Mouse (Mus musculus) megakaryocyte-erythroid progenitor cell, adult 5-6 weeks (primary cell): ENCODE measurements around the gene Gm11037. TPM values are rescaled to one million over a fixed set of nuclear protein-coding genes. Genes with fewer than 3 reads are reported as not detected.

Experiments used
- ATAC-seq: replicated peaks from 2 replicates; pipeline ENCODE4 v1.8.0; 2016; ENCODE audit warnings: mild to moderate bottlenecking, inconsistent platforms; ENCODE audit not compliant: severe bottlenecking, poor library complexity, low FRiP score, low TSS enrichment
- total RNA-seq, 2 experiments: library from RNA; stranded (forward) in 1 of 2; stranded (reverse) in 1 of 2; fragments of 200-1000, 215-1000 nt in 1 of 2; fragments of >200 nt in 1 of 2; fragmentation: Nextera tagmentation in 1 of 2; gene quantifications; 2 replicates each; pipeline ENCODE4 v1.2.3; 2014 to 2017

The Gm11037 gene
- total RNA-seq, 2 experiments from 2014 or later, result not detected

DNA sequence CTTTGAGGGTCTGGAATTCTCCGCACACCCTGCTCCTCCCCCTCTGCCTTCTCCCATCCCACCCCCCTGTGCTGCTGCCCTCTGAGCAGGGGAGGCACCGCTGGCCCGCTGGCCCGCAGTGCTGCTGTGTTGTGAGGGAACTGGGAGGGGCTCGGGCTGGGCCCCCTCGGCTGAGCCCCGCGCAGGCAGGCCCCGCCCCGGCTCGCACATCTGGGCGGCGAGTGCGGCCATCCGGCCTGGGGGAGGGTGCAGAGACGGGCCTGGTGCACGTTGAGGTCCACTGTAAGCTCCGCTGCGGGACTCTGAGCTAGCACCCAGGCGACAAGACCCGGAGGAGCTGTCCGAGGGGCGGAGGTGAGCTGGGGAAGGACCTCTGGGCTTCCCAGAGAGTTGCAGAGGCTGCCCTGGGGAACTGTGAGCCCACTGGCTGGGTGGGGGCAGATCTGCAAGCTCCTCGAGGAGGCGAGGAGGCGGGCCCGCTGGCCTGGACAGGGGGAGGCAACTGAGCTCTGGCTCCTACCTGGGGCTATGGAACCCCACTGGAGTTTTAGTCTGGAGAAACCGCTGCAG, 6.1 kb upstream of the Gm11037 start, which contains the start of gene Hspa12b:
TSS of gene Hspa12b (plus strand) at position 120 of the 570 bp plus-strand sequence.
- peak; percentile 29 for ATAC-seq

DNA sequence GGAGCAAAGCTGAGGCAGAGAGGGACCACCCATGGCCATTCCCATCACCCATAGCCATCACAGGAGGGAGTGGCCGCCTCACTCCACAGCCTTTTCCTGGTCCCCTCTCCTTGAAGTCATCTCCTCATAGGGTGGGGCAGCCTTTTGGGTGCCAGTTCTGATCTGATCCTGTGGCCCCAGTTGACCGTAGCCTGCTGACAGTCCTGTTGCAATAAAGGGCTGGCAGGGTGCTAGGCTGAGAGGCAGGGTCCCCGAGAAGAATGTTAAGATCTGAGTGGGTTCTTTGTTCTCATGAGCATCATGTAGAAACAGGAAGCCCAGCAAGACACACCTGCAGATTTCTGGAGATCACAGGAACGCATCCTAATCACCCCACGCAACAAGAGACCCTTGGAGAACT, 5.1 kb upstream of the Gm11037 start:
- ATAC-seq, result no peak

DNA sequence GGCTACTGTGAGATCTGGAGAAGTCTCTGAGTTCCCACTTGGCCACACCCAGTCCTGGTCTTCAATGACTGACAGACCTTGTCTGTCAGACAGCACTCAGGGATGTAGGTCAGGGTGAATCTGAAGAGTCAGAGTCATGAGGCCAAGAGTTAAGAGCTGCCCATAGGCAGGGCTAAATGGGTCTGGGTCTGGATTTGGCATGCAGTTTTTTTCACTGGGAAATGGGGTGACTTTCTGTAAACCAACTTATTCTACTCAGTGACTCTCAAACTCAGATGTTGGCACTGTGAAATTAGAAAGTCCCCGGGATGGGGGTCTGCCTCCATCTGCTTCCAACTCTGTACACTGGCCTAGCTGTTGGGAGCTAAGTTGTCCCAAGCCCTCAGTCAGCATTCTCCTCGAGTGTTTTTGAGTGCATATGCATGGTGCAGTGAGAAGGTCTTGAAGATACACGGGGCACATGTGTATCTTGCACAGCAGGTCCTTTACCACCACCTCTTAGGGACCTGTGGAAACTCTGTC, 4.6 kb upstream of the Gm11037 start:
- no peak for ATAC-seq

DNA sequence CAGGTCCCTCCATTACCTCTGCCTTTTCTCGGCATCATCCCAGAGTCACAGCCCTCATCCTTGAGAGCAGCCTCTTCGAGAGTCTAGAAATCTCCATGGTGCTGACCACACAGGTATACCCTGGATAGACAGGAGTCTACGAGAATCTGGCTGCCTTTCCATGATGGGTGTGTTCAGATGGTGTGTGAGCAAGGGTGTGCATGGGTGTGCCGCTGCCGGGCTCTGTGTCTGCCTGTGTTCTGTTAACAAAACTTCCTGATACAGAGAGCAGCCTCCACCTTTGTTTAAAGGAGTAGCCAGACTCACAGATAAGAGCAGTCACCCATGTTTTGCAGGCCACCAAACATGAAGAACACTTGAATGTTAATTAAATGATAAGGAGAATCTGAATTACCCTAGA, 3.5 kb upstream of the Gm11037 start:
- peak; percentile 90 for ATAC-seq

DNA sequence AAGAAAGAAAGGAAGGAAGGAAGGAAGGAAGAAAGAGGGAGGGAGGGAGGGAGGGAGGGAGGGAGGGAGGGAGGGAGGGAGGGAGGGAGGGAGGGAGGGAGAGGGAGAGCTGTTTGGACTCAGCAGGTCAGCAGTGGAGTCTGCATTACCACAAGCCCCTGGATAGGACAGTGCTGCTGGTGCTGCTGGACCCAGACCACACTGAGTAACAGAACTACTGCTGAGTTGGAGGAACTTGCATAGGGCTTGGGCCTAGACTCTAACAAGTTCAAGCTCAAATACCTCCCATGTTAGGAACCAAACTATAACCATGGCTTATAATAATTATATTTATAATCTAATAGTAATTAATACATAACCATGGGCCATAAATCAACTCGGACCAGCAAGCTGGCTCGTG, 2.4 kb upstream of the Gm11037 start:
- ATAC-seq, result no peak

DNA sequence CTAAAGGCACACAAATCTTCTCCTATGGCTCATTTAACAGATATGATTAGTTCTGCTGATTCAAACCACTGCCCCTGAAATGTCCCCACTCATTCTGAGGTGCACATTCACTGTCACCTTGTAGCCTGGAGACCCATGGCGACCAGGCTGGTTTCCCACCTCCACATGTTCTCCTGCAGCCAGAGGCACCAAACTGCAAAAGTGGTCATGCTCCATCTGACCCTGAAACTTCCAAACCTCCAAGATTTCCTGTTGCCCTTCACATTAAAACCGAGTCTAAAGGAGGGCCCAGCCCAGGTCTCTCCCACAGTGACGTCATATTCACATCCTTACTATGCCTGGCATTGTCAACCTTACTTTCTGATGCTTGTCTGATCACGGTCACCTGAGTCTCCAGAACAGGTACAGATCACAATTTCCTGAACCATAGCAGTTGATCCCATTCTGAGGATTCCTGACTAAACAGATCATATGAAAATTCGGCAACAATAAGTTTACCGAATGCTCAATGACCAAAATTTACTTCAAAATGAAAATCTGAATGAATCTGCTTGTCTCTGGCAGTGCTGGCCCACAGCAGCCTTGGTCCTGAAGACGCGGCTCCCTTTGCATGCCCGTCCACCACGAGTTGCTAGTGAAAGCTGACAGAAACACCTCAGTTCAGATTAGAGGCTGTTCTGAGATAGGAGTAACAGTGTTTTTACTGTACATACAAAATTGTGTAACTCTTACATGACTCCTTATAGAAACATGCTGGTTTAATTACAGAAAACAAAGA, 997 bp upstream of the Gm11037 start:
- no peak for ATAC-seq

DNA sequence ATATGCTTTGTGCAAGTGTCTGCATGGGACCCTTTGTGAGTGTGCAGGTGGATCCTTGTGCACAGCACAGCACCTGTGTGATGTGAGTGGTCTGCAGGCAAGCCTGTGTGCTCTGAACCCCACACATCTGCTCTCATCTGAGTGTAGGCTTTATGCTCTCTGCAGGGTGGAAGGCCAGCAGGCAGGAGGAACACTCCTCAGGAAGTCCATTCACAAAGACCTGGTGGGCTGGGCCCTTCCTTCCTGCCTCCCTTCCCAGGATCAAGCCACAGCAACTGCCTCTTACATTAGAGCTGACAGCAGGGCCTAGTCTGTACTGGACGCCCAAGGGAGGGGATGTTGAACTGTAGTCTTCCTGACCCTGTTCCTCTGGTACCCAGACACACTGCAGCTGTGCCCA, 1.1 kb downstream of the Gm11037 start:
- ATAC-seq, result no peak

DNA sequence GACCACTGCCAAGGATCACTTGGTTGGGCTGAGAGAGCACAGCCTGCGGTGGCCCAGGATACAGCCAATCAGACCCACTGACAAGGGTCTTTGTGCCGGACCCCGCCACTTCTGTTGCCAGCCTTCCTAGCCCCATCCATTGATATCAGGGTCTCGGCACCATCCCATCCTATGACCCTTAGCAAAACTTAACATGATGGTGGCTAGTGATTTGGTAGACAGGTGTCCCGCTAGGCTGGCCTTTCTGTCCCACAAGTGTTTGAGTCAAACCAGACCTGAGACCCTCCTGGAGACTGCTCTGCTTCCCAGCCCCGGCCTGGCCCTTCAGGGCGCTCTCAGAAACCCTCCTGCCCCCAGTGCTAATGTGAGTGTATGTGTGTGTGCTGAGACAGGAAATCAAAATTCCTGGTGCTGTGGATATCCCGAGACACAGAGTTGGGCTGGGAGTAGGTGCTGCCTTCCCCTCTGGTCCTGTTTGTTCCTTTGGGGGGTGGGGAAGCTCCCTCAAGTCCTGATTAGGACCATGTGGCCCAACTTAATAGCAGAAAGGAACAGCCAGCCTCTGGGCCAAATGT, 1.6 kb downstream of the Gm11037 start:
- no peak for ATAC-seq

DNA sequence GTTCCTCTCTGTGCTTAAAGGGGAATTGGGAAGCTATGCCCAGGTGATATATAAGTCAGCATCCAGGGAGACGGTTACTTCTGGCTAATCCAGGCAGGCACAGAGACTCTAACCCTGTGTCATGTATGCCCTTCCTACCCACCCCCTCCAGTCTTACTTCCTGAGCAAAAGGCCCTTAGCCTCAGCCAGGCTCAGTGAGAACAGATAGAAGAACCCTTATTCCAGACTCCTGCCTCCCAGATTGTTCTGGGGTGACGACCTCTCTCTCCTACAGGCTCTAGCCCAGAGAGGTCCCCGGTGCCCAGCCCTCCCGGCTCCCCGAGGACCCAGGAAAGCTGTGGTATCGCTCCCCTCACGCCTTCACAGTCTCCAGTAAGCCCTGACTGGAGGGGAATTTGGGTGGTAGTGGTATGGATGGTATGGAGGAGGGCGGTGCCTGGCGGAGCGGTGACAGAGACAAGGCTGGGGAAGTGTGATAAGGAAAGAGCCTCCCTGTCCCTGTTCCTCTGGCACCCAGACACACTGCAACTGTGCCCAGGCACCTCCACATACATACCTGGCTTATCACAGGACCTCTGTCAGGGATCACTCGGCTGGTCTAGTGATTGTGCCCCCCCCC, 2.3 kb downstream of the Gm11037 start:
- peak; percentile 96 for ATAC-seq

DNA sequence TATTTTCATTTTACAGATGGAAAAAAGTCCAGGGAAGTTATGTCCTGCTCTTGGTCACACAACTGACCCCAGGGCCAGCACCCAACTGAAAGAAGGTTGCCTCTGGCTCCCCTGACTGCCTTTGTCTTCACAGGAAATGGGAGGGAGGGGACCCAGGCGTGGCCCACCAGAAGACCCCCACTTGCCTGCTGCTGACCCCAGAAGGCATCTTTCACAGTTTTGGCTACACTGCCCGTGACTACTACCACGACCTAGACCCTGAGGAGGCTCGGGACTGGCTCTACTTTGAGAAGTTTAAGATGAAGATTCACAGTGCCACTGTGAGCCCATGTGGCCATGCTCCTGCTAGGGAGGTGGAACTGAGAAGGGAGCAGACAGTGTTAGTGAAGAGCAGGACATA, 5.0 kb downstream of the Gm11037 start:
- ATAC-seq, result no peak

DNA sequence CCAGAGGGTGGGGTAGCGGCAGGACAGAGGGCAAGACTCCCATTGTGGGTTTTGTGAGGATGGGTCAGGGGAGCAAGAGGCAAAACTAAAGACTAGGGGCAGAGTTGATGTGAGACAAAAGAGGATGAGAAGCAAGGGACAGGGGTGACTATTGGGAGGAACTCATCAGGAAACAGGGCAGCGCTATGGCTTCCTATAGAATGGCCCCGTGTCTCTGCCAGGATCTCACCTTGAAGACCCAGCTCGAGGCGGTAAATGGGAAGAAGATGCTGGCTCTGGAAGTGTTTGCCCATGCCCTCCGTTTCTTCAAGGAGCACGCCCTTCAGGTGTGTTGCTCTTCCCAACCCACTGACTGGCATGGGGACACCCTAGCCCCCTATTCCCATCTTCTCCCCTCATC, 5.5 kb downstream of the Gm11037 start:
- no peak for ATAC-seq

DNA sequence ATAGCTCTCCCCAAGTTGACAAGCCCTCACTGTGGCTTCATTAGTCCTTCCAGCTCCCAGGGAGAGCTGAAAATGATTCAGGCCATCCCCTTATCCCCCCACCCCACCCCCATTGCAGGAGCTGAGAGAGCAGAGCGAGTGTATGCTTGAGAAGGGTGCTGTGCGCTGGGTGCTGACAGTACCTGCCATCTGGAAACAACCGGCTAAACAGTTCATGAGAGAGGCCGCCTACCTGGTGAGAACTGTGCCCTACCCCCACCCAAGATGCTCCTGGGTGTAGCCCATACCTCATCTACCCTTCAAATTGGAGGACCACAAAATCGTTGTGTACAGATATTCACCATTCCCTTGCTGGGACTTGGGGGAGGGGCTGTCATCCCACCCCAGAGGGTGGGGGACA, 6.0 kb downstream of the Gm11037 start:
- ATAC-seq, result no peak

DNA sequence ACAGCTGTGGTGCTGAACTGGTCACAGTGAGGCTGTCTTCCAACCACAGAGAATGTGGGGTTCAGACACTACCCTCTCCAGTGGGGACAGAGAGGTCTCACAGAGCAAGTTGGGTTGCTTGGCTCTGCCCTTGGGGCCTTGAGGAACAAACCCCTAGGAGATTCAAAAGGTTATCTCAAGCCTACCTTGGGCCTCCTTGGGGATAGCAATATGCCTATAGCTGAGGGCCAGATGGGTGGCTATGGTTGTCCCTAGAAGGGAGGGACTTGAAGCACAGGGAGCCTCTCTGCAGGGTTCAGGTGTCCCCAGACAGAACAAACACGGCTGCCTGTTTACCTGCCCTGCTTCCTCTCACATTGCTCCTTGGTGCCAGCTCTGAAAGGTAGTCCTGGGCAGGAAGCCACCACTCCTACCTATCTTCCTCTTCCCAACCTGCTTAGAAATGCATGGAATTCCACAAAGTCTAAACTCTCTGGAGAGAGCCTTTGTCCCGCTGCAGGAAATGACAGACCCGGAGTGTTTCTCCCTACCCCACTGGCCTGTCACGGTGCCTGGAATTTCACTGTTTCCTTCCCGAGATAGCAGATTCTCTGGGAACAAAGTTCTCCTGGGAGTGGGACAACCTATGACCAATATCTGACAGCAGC, 6.7 kb downstream of the Gm11037 start:
- ATAC-seq, result no peak

DNA sequence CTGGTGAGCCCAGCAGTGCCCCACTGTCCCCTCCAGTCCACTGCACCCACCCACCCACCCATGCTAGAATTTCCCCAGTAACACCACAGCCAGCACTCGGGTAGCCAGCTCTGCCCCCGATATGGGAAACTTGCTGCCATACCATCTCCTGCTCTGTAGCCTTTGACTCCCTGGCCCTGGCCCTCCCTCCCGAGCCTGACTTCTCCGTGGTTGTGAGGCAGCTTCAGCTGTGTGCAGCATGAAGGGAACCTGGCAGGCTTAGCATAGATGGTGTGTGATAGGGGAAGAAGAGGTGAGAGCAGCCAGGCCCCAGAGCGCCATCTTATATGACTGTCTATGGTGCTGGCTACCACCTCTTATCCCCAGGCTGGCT, 7.2 kb downstream of the Gm11037 start:
- ATAC-seq, result no peak

DNA sequence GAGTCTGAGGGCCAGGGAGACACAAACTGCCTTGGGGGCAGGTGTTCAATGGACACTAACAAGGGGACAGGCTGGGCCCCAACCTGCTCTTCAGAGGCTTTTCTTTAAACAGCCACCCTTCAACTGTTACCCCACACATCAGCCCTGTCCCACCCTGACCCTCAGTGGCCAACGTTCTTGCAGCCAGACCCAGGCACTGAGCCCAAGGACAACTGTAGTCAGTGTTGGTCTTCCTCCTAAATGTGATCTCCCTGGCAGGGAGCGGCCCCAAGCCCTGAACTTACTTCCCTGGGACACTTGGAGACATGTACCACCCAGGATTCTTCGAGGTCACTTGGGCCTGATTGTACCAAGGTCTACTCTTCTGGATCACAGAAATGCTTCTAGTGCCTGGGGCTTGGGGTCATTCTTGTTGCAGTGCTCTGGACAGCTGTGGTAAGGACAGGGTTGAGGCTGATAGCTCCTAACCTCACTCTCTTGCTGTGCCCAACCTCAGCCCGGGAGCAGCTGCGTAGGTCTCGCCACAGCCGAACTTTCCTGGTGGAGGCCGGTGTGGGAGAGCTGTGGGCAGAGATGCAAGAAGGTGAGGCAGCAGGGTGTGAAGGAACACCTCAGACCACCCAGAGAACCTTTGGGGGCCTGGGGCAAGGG, 8.2 kb downstream of the Gm11037 start:
- ATAC-seq, result no peak

DNA sequence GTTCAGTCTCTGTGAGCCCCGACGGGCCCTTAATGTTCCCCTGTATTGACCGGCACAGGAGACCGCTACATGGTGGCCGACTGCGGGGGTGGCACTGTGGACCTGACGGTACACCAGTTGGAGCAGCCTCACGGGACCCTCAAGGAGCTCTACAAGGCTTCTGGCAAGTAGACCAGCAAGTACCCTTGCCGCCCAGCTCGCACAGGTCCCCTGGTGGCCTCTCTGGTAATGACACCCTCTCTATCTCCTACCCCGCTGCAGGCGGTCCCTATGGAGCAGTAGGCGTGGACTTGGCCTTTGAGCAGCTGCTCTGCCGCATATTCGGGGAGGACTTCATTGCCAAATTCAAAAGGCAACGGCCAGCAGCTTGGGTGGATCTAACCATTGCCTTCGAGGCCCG, 9.3 kb downstream of the Gm11037 start:
- ATAC-seq, result peak; percentile 89

DNA sequence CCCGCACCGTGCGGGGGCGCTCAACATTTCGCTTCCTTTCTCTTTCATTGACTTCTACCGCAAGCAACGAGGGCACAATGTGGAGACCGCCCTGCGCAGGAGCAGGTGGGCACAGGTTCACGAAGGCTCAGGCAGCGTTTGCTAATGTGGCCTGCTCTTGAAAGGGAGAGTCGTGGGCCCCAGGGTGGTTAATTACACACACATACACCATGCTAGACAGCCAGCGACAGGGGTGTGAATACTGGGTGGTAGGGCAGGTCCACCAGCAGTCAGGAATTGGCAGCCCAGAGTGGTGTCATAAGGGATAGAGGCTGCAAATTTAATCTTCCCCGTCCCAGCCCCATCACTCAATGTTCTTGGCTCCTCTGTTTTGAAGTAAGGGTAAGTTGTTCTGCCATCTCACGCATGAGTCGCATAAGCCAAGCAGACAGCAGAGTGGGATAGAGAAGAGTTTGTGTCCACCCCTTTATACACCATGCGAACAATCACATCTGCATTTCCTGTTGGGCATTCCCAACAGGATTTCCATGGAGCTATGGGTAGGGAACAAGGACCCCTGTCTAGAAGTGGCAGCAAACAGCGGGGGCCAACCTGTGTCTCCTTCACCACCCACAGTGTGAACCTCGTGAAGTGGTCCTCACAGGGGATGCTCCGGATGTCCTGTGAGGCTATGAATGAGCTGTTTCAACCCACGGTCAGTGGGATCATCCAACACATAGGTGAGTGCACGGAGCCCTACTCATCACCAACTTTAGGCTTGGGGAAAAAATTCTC, 9.9 kb downstream of the Gm11037 start:
- 0 out of 2 replicates have a peak, but pooled peaks have one; percentile 13 for ATAC-seq

DNA sequence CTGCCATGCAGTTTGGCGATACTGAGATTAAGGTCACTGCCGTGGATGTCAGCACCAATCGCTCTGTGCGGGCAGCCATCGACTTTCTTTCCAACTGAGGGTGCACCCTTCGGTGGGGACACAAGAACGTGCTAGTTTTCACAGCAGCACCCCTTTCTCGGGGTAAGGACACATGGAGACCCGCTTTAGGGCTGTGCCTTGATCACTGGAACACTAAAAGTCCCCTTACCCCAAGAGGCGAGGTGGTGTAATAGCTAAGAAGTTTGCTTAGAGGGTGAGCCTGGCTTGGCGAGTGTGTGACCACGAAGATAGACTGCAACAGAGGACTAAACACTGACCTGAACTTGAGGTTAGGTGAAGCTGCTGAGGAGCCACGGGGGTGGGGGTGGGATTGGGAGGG, 11.8 kb downstream of the Gm11037 start:
- ATAC-seq, result no peak

DNA sequence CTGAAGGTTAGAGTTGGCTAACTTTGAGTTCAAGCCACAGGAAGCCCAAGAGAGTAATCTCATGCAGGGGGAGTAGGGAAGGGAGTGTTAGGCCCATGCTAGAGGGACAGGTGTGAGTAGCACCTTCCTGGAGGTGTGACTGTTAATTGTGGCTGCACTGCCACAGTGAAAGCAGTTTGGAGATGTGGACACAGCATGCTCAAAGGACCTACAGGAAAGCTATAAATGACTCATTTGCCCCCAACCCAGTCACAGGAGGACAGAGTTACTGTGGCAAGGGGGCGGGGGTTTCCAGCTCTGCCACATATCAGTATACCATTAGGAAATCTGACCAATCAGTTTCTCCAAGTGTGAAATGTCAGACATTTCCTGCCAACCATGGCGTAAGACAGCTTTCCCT, 12.2 kb downstream of the Gm11037 start:
- no peak for ATAC-seq
